Mouse (Mus musculus): ENCODE results near the gene Nadk.

GRCm38 (mm10) chr4:155560932-155561331 is 1.2 kb upstream of the Nadk start:
- TF ChIP-seq CTCF (IDR thresholded peaks at IDR 0.05; ENCODE audit: borderline replicate concordance, insufficient read depth, low read length) (no peak), POLR2A (IDR thresholded peaks at IDR 0.05; ENCODE audit: low read depth, low read length) (no peak)
